ENCODE assay signal across 8 mouse cellular contexts in genomic region chr1:179668013-179668805, GRCm38 (mm10). TPM values are rescaled to one million over a fixed set of nuclear protein-coding genes. Genes with fewer than 3 reads are reported as not detected.
DNase-seq lines count a peak whose midpoint lies in the region; ATAC-seq lines count a peak whose summit lies in the region.

Sccpdh (plus strand) TSS chr1:179668210.

- peak within 1 kb of the TSS; percentile 79 for H3K4me2 ChIP-seq in embryonic facial prominence, embryonic 12.5 days (replicated peaks)
- H3K4me2 ChIP-seq in midbrain, embryonic 12.5 days (replicated peaks) = peak within 1 kb of the TSS; percentile 68

- H3K27ac ChIP-seq in embryonic facial prominence, embryonic 12.5 days = peak within 1 kb of the TSS; percentile 82
- H3K27ac ChIP-seq in limb, embryonic 10.5 days = peak within 1 kb of the TSS; percentile 95
- peak within 1 kb of the TSS; percentile 92 for H3K27ac ChIP-seq in midbrain, embryonic 12.5 days (replicated peaks)

- H3K9ac ChIP-seq in embryonic facial prominence, embryonic 12.5 days = peak within 1 kb of the TSS; percentile 76
- H3K9ac ChIP-seq in midbrain, embryonic 12.5 days (replicated peaks) = peak within 1 kb of the TSS; percentile 89

- peaks cover 9% of the 10 kb centered on the region for H3K4me1 ChIP-seq in embryonic facial prominence, embryonic 12.5 days
- H3K4me1 ChIP-seq in limb, embryonic 10.5 days = peaks cover 23% of the 10 kb centered on the region
- peaks cover 18% of the 10 kb centered on the region for H3K4me1 ChIP-seq in midbrain, embryonic 12.5 days

- peak within 1 kb of the TSS; percentile 76 for H3K4me3 ChIP-seq in embryonic facial prominence, embryonic 12.5 days
- H3K4me3 ChIP-seq in limb, embryonic 10.5 days = peak within 1 kb of the TSS; percentile 93
- H3K4me3 ChIP-seq in midbrain, embryonic 12.5 days = peak within 1 kb of the TSS; percentile 87

- H3K27me3 ChIP-seq in embryonic facial prominence, embryonic 12.5 days = no peaks in the 10 kb centered on the region
- H3K27me3 ChIP-seq in limb, embryonic 10.5 days (ENCODE audit: low read depth, poor library complexity, severe bottlenecking) = no peaks in the 10 kb centered on the region
- H3K27me3 ChIP-seq in midbrain, embryonic 12.5 days = no peaks in the 10 kb centered on the region

- H3K9me3 ChIP-seq in embryonic facial prominence, embryonic 12.5 days = no peaks in the 10 kb centered on the region
- no peaks in the 10 kb centered on the region for H3K9me3 ChIP-seq in limb, embryonic 10.5 days (replicated peaks)
- H3K9me3 ChIP-seq in midbrain, embryonic 12.5 days = no peaks in the 10 kb centered on the region

- H3K36me3 ChIP-seq in embryonic facial prominence, embryonic 12.5 days = peaks cover 13% of the 10 kb centered on the region; the same call in 1 of the 2 replicates
- H3K36me3 ChIP-seq in limb, embryonic 10.5 days = peaks cover 21% of the 10 kb centered on the region
- peaks cover 19% of the 10 kb centered on the region for H3K36me3 ChIP-seq in midbrain, embryonic 12.5 days

- peak; percentile 92 for DNase-seq in 3134 (ENCODE audit: extremely low read depth, insufficient read length, low spot score)
- DNase-seq in adrenal gland, postnatal 25 days = peak; percentile 94
- peak; percentile 91 to 93 for DNase-seq in heart, adult 18-20 months
- DNase-seq in kidney, adult 18-20 months = peak; percentile 89
- DNase-seq in limb, embryonic 10.5 days (ENCODE audit: low spot score) = peak; percentile 90
- DNase-seq in skeletal muscle tissue, adult 2 months (ENCODE audit: low read depth, low spot score) = peak; percentile 81

- WGBS in embryonic facial prominence, embryonic 12.5 days = under 1% methylated on average over 82 of the region's 84 CpGs
- 0% methylated on average over 84 of the region's 84 CpGs for WGBS in limb, embryonic 10.5 days
- under 1% methylated on average over 79 of the region's 84 CpGs for WGBS in midbrain, embryonic 12.5 days

- ATAC-seq in embryonic facial prominence, embryonic 12.5 days (ENCODE audit: insufficient number of reproducible peaks, insufficient read depth, low FRiP score, low TSS enrichment) = peak; percentile 96
- ATAC-seq in midbrain, embryonic 12.5 days (ENCODE audit: low FRiP score, low read depth) = peak; percentile 96

RNA-seq across cellular contexts. Expression of gene Sccpdh, which starts in this region (rescaled TPM):
- total RNA-seq in adrenal gland, postnatal 25 days (2021) = 37.3 and 41.0 TPM in 2 replicates
- 78.2 and 78.4 TPM in 2 replicates for polyA plus RNA-seq in embryonic facial prominence, embryonic 12.5 days (2016; fragmentation: Nextera tagmentation; extraction: Ambion mirVana)
- total RNA-seq in heart, adult 18-20 months (2021) = 10 to 100 TPM; 53.2 to 62.1 TPM
- 67.4 and 75.2 TPM in 2 replicates for polyA plus RNA-seq in limb, embryonic 10.5 days (2016; fragmentation: Nextera tagmentation; extraction: Ambion mirVana)
- polyA plus RNA-seq in midbrain, embryonic 12.5 days (2016; fragmentation: Nextera tagmentation; extraction: Ambion mirVana) = 90.1 and 96.3 TPM in 2 replicates

Comparison
In these comparisons a context has a peak if more than half of its experiments do, and no peak if none do; other contexts are left out.
1. Peak in every context shown above with its lines: DNase-seq, ATAC-seq, H3K4me3 ChIP-seq and H3K27ac ChIP-seq.